Mouse (Mus musculus): ENCODE results near the gene Ptcd1.
"Not testable (repeated sequence)": the region's sequence is repeated elsewhere in the genome, so short reads cannot be mapped to it uniquely, and the experiment has no call there.

The Ptcd1 gene

DNA sequence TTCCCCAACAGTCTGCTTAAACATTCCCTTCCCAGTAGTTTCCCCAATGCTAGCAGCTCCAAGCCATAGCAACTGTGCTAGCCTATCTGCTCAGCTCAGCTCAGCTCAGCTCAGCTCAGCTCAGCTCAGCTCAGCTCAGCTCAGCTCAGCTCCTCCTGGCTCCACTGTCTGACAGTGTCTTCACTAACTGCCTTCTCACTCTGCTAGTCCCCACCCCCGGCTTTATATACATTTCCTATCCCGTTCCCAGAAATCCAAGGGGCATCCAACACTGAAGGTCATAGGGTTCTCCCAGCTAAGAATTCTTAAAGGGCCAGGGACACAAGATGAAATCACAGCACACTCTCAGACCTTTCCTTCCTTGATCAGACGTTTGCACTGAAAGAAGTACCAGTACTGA, 2.2 kb downstream of the Ptcd1 start:
- DNase-seq (ENCODE audit: low read depth) = no peak

DNA sequence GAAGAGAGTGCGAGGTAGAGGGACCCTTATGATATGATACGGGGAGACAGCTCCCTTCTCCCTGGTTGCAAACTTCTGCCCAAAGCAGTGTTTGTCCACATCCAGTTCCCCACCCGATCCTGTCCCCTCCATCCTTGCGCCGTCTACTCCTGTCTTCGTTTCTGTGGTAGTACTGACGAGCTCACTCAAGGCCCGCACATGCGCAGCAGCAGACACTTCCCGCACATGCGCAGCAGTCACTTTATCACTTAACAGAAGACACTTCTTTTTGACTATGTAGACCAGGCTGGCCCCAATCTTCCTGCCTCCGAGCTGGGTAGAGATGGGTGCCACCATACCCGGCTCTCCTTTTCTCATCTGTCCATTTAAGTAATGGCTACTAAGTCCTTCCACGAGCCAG, 5.5 kb downstream of the Ptcd1 start:
- DNase-seq (ENCODE audit: low read depth) = no peak

DNA sequence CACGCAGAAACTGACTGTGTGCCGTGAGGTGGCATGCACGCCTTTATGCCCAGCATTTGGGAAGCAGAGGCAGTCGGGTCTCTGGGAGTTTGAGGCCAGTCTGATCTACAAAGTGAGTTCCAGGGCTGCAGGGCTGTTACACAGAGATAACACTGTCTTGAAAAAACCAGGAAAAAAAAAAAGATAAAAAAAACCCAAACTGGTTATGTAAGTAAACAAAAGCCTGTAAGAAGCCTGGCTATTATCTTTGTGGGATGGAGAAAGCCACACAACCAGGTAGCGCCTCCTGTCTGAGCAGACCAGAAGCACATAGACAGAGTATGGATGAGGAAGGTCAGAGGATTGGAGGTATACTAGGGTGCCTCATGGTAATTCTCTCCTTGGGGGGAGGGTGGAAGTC, 14.2 kb downstream of the Ptcd1 start:
- DNase-seq (ENCODE audit: low read depth) = no peak

- DNase-seq (ENCODE audit: low read depth) = no peak
These were observed 17.6 kb downstream of the Ptcd1 start for GRCm38 (mm10) chr5:145149294-145149693.

DNA sequence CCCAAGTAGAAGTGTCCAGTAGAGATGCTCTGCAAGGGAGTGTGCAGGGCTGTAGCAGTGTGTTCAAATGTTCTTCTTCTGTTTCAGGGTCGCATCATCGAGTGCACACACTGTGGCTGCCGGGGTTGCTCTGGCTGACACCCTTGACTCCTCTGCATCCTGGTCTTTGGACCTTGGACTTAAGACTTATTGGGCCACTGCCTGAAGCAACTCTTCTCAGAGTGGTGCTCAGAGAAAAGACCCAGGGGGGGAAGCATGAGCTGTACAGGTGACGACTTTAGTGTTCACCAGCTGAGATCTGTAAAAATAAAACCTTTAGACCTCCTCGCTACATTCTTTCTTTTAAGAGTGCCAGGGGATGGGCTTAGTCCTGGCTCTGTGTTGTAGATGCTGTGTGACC, 19.2 kb downstream of the Ptcd1 start:
- no peak for DNase-seq (ENCODE audit: low read depth)

DNA sequence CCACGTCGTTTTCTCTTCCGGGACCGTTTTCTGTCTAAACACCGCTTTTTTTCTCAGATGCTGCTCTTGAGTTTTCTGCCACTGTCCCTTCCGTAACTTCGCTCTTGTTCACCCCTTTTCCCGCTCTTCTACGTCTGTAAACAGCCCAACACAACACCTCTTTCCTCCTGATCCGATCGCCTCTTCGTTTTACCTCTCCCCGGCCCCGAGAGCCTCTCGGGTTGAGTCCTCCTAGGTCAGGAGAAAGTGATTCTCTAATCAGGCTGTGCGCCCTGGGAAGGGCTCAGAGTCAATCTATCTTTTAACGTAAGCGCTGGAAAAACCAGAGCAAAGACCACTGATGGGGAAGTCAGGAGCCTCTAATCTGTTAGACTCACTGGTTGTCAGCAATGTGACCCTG, 26.3 kb downstream of the Ptcd1 start:
- no peak for DNase-seq (ENCODE audit: low read depth)

DNA sequence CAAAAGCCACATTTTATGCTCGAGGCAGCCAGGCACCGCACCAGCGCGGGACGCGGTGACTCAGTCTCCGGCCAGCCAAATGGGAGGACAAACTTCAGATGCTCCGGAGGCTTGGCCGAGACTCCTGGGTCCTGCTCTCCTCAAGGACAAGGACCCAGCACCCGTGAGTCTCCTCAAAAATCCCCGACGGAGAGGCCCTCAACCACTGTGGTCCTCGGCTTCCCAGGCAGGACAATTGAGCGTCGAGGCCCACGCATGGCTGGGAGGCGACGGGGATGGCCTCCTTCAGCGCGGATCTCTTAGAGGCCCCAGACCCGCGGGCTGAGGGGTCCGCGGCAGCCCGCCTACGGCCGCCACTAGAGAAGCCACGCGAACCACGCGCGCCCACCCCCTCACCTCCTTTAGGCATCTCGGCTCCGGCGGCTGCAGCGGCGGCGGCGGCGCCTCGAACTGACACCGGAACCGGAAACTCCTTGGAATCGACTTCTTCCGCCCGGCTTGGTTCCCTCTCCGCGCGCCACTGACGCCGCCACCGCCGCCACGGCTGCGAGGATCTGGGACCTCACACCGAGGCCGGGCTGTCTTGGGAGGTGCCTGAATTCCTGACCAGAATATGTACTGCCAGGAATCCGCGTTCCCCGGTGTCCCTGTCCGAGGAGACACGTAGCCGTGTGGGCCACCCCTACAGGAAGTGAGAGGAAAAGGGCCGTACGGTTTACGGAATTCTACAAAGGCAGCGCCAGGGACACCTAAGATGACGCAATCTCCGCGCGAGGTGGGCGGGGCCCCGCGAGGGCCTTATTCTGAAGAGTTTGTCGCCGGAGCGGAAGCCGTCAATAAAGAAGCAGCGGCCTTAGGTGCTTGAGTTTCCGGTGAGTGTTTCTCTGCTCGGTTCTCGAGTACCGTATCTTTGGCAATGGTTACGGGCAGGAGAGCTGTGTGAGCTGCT, 27.1 kb downstream of the Ptcd1 start, which contains the start of the genes Pdap1 and Bud31:
Gene Pdap1 (minus strand): TSS at position 668 of the 949 bp plus-strand sequence.
Gene Bud31 (plus strand): TSS at position 792 of the 949 bp plus-strand sequence.
- DNase-seq (ENCODE audit: low read depth) = peak; percentile 98

GRCm38 (mm10) chr5:145138836-145139235, 28.1 kb downstream of the Ptcd1 start:
- no peak for DNase-seq (ENCODE audit: low read depth)

DNA sequence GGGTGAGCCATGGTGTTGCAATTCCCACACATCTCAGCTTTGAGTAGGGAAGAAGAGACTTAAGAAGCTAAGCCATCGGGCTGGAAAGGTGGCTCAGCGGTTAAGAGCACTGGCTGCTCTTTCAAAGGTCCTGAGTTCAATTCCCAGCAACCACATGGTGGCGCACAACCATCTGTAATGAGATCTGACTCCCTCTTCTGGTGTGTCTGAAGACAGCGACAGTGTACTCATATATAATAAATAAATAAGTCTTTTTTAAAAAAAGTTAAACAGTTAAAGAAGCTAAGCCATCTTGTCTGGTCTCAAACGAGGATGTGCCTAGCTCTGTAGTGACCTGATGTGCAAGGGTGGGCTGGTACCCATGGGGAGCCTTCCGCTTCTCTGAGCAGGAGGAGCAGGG, 33.6 kb downstream of the Ptcd1 start:
- DNase-seq (ENCODE audit: low read depth) = not testable (repeated sequence)

DNA sequence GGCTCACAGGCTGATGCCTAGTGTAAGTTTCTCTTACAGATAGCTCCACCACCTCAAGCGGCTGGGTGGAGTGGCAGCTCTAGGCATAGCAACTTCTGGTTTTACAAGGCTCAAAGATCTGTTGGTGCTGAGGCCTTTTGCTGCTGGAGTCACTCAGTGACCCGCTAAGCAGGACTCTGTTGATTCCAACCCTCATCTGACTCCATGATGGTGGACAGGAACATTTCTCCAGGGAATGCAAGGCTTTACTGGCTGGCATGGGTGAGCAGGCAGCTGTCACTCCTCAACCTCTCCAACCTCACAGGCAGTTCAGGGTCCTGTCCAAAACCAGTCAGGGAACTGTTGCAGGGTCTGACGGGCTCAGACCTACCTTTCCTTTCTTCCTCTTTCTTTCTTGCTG, 35.9 kb downstream of the Ptcd1 start:
- DNase-seq (ENCODE audit: low read depth) = no peak

GRCm38 (mm10) chr5:145130191-145130590, 36.7 kb downstream of the Ptcd1 start:
- DNase-seq (ENCODE audit: low read depth) = no peak

- DNase-seq (ENCODE audit: low read depth) = not testable (repeated sequence)
These were observed 37.1 kb downstream of the Ptcd1 start for GRCm38 (mm10) chr5:145129773-145130172.

- no peak for DNase-seq (ENCODE audit: low read depth)
These were observed 37.8 kb downstream of the Ptcd1 start for GRCm38 (mm10) chr5:145129124-145129523.

- DNase-seq (ENCODE audit: low read depth) = no peak
These were observed 40.3 kb downstream of the Ptcd1 start for GRCm38 (mm10) chr5:145126580-145126979.

- no peak for DNase-seq (ENCODE audit: low read depth)
These were observed 43.5 kb downstream of the Ptcd1 start for GRCm38 (mm10) chr5:145123396-145123795.

DNA sequence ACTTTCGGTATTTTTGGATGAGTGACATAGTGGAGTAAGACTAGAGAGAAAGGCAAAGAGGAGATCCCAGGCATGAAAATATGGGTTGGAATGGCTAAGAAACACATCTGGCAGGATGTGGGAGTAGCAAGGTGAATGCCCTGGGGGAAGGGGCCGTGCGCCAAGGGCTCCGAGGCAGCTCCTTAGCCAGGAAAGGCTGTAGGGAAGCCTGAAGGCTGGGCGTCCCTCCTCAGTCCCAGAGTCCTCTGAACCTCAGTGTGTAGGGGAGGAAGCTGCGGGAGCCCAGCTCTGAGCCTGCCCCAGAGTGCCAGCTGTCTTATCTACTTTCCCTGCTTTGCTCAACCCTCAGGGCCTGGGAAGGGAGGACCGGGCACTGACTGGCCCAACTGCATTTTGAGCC, 46.0 kb downstream of the Ptcd1 start:
- no peak for DNase-seq (ENCODE audit: low read depth)

DNA sequence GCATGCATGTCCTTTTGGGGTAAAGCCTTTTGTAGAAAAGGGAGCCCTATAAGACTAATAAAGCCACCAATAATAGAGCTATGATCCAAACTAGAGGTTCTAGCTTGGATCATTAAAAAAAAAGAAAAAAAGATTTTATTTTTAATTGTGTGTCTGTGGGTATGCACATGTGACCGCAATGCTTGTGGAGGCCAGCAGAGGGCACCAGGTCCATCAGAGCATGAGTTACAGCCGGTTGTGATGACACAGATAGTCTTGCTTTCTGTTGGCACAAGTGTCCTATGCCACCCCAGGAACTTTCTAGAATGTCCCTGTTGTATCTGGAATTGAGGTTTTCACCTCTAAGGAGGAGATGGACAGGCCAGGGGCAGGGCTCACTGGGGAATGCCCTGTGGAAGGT, 47.5 kb downstream of the Ptcd1 start:
- DNase-seq (ENCODE audit: low read depth) = peak; percentile 70

DNA sequence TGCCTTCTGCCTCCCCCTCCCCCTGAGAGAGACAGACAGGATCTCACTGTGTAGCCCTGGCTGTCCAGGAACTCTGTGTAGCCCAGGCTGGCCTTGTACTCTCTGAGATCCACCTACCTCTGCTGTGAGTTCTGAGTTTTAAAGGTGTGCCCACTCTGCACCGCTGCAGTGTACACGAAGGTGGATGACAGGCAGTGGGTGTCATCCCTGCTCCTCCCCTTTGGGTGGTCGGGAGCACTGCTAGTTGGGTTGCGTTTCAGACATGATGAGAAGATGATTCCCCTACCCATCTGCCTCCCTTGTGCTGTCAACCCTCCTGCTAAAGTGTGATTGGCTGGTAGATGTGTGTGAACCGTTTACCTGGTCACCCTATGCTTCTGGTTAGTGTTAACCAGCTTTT, 48.4 kb downstream of the Ptcd1 start:
- no peak for DNase-seq (ENCODE audit: low read depth)

DNA sequence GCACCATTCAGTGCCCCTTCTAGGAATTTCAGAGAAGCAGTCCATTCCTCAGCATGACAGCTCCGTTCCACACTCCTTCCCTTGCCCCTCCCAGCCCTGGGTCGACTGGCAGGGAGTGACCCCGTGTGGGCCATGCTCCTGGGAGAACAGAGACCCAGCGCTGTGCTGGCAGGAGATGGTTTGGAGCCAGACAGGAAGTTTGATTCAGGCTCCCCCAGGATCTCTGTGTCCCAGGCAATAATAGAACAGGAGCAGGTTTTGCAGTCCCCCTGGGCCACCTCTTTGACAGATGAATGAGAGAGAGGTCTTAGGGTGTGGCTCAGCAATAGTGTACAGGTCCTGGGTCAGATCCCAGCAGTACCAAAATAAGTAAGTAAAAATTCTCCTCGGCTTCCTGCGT, 48.9 kb downstream of the Ptcd1 start:
- no peak for DNase-seq (ENCODE audit: low read depth)

DNA sequence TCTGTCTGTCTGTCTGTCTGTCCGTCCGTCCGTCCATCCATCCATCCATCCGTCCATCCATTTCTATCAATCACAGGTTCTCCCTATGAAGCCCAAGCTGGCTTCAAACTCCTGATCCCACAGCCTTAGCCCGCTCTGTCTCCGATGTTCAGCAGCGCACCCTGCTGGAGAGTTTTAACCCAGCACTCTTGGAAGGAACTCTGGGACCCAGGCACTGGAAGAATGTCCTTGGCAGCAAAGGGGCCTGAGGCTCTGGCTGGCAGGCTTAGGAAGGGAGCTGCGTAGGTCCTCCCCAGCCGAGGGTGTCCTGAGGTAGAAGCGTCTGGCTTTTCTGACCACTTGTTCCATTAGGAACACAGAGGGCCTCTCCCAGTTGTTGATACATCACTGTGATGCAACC, 50.0 kb downstream of the Ptcd1 start:
- DNase-seq (ENCODE audit: low read depth) = peak; percentile 66

GRCm38 (mm10) chr5:145116316-145116715, 50.6 kb downstream of the Ptcd1 start:
- DNase-seq (ENCODE audit: low read depth) = peak; percentile 76

DNA sequence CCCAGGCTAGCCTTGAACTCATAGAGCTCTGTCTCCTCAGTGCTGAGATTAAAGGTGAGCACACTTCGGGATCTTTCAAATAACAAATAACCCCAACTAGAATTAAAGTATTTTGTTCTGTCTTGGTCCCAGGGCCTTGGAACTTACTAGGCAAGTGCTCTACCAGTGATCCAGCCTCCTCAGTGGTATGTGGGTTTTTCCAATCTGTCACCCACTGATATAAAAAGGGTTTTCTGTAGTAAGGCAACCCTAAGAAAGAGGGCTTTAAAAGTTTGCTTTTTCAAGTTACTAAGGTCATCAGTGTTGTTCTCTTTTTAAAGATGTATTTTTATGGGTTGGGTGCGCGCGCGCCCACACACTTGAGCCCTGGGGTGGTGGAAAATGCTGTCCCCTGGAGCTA, 51.2 kb downstream of the Ptcd1 start:
- no peak for DNase-seq (ENCODE audit: low read depth)

- DNase-seq (ENCODE audit: low read depth) = peak; percentile 65
These were observed 52.1 kb downstream of the Ptcd1 start for GRCm38 (mm10) chr5:145114606-145115473.
